Mouse (Mus musculus) erythroid progenitor cell, adult 5-6 weeks (primary cell): Measurements from ENCODE around the gene Rtn4rl2. TPM values are rescaled to one million over a fixed set of nuclear protein-coding genes. Genes with fewer than 3 reads are reported as not detected.

Experiments
- ATAC-seq: replicated peaks from 2 replicates; pipeline ENCODE4 v1.8.0; 2016; ENCODE audit warnings: moderate number of reproducible peaks, mild to moderate bottlenecking, moderate TSS enrichment, inconsistent platforms; ENCODE audit not compliant: poor library complexity, low FRiP score, severe bottlenecking
- total RNA-seq, 2 experiments: library from RNA; stranded (forward) in 1 of 2; stranded (reverse) in 1 of 2; fragments of 150-400 nt in 1 of 2; fragments of 186-747, 209-891 nt in 1 of 2; gene quantifications; 2 replicates each; pipeline versions ENCODE4 v1.2.3 to v1.2.4; 2015 to 2017; ENCODE audit warnings: low replicate concordance in 2 of 2

Rtn4rl2 gene
- total RNA-seq, 2 experiments from 2014 or later = not detected

DNA sequence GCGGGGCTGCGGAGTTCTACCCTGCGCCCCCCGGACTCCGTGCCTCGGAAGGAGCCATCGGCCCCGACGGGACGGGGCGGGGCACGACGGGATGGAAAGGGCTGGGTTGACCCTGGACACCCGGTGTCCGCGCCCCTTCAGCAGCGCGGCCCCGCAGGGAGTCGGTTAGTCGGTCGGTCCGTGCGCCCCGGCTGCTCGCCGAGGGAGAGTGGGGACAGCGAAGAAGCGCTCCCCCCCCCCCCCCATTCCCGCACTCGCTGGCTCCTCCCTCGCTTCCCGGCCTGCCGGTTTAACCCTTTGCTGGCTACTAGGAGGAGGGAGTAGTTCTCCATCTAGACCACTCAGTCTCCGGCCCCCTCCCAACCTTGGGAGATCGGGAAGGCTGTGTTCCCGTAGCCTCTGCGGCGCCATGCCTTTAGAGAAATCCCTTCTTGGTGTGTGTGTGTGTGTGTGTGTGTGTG, 341 bp upstream of the Rtn4rl2 start:
- no peak for ATAC-seq

DNA sequence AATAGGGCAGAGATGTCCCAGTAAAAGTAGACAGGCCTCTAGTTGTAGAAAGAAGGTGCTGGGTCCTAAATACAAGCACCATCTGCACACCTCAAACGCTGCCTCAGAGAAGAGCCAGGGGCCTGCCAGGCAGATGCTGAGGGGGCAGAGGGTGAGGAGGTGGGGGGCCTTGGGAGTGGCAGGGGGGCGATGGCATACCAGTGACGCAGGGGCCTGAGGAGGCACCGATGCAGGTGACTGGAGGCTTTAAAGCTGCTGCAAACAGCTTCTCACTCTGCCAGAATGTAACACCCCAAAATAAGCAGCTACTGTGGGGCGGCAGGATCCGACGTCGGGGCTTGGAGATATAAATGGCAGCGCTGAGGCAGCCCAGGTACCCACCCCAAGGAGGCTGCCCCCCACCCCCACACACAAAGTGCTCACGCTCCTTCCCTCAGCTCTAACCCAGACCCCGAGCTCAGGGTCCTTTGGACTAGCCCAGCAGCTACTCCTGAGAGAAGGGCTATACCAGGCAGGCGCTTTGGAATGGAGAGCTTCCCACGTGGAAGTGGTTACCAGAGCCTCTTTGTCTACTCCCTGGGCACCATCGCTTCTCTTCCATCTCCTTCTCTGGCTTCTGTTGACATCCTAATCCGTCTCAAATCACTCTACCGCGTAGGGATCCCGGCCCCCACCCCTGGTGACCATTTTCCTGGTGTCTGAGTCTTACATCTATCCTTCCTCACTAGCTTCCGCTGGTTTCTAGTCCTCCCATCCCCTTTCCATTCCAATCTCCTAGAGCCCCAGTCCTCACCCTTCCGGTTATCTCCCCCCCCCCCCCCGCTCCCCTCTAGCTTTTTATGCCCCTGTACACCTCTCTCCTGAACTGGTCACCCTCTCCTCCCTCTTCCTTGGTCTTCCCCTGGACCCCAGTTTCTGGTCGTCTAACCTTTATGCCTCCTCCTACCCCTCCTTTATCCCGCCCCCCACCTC, 1.1 kb downstream of the Rtn4rl2 start:
- no peak for ATAC-seq

DNA sequence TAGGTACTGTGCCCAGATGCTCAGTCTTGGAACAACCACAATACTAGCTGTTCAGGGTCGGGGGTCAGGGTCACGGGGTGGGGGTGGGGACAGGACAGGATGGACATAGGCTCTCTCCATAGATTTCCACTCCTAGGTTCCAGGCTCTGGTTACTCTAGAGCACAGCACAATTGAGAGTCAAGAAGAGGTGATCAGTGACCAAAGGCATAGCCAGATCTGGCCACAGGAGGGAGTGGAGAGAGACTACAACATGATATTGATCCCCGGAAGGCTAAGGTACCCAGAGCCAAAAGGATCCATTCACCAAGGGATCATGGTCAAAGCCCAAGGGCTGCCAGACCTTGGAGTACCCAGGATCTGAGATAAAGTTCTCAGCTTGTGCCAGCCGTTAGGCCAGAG, 1.9 kb downstream of the Rtn4rl2 start:
- no peak for ATAC-seq

DNA sequence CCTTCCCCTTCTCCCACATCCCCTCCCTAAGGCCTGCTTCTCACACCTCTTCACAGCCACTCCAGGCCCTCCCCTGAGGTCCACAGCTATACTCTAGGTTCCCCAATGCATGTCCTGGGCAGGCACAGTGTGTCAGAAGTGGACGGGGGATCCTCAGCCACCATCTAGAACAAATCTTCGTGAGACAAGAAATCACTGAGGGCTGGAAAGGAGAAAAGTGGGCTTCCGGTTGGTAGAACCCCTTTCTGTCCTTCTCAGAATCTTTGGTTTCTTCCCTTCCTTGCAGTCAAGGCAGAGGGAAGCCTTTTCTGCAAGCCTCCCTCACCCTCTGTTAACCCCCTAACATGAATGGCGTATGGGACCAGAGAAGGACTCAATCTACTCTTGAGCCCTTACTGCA, 2.6 kb downstream of the Rtn4rl2 start:
- no peak for ATAC-seq

DNA sequence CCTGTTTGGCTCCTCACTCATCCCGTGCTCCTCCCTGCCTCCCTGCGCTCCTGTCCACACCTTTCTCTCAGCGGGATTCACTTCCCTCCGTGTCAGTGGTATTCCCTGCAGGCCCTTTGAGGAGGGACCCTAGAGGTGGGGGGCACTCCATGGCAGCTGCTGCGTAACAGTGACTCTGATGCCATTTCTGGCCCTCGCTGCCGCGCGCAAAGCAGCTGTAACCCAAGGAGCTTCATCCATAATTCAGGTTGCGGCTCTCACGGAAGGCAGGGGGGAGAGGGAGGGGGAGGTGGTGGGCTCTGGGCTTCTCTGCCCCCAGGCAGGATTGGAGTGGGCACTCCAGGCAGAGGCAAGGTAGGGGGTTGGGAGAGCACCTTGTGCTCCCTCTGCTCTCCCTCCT, 3.0 kb downstream of the Rtn4rl2 start:
- no peak for ATAC-seq

DNA sequence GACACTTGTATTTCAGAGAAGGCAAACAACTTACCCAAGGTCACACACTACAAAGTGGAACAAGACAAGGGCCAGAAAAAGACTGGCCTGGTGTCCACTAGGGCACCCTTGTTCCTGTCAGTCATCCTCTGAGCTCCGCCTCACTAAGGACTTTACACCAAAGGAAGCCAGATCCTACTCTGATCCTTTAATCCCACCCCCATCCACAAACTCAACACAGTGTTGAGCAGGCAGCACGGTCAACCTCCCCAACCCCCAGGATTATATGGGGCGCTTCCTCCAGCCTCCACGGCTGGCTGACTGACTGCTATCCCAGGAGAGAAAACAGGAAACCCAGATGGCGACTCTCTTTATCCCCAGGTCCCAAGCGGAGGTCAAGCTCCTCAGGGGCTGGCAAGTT, 3.4 kb downstream of the Rtn4rl2 start:
- ATAC-seq = no peak

DNA sequence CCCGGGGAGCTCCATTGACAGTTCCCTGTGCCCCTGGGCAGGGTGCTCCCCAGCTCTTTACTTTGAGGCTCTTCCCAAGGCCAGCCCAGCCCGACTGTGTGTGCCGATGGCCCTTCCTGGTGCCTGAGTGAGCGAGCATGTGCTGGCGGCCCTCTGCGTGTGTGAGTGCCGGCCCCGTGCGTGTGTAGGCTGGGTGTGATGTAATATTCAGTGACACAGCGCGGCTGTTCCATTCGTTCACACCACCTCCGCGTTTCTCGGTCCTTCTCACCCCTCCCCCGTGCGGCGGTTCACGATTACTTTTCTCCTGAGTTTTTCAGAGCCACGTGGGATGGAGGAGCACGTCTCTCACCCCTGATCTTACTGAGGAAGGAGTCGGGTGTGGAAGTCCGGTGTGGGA, 3.9 kb downstream of the Rtn4rl2 start:
- ATAC-seq = no peak

DNA sequence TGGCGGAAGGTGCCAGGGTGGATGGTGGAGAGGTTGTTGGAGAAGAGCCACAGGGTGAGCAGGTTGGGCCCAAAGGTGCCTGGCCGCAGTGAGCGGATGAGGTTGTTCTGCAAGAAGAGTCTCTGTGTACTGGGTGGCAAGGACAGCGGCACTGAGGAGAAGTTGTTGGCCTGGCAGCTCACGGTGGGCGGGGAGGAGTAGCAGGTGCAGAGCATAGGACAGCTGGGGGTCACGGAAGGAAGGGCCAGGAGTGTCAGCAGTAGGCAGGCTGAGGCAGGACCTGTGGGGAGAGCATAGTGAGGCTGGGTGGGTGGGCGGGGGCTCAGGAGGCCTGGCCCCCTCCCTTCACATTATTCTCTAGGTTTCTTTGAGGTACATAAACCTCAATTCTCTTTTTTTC, 5.9 kb downstream of the Rtn4rl2 start:
- ATAC-seq = no peak

DNA sequence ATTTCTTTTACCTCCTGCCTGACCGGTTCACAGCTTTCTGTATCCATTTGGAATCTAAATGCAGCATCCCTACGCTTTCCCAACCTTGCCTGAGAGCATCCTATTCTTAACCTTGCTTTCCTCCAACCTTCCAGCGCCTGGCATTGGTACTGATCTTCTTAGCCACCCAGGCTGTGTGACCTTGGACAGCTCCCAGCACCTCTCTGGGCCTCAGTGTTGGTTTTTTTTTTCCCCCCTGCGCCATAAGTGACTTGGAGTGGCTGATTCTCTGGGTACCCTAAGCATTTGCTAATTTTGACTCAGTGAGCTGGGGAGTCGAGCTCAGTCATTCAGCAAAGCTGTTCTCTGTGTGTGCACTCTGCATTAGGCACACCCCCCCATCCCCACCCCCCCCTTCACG, 10.7 kb downstream of the Rtn4rl2 start:
- ATAC-seq = no peak

DNA sequence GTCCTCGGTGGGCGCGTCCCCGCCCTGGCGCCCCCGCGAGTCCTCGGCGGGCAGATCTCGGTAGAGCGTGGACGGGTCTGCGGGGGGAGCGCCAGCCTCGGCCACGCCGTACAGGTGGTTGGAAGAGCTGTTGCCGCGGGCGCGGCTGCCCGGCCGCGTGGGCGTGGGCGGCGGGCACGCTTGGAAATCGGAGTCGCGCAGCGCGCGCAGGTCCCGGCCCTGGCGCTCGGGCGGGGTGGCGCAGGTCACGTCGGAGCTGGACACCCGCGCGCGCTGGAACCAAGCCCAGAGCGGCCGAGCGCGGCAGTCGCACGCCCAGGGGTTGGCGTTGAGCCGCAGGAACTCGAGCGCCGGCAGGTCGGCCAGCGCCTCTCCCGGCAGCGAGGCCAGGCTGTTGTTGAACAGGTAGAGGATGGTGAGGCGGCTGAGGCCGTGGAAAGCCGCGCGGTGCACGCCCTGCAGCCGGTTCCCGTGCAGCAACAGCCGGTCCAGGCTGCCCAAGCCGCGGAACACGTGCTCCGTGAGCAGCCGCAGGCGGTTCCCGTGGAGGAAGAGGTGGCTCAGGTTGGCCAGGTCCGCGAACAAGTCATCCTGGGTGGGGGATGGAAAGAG, 14.3 kb downstream of the Rtn4rl2 start:
- no peak for ATAC-seq

DNA sequence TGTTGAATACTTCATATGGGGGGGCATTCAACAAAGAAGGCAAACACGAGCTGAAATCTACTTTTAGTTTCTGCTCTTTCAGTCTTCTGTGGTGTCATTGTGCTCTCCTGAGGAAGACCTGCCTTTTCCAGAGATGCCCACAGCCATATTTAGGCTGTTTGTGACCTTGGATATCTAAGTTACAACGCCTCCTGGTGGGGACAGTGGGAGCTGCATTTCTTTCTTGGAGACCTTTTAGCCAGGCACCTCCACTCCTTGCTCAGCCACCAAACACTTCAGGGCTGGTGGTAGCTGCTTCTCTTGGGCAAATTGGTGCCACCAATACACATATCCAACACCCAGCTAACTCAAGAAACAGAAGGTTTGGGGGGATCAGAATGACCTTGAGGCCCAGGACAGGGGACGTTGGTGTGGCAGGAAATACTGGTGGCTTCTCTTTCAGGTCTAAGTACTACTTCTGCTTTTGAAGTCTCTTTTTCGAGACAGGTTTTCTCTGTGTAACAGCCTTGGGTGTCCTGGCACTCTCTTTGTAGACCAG, 15.8 kb downstream of the Rtn4rl2 start:
- ATAC-seq = 0 out of 2 replicates have a peak, but pooled peaks have one; percentile 39

DNA sequence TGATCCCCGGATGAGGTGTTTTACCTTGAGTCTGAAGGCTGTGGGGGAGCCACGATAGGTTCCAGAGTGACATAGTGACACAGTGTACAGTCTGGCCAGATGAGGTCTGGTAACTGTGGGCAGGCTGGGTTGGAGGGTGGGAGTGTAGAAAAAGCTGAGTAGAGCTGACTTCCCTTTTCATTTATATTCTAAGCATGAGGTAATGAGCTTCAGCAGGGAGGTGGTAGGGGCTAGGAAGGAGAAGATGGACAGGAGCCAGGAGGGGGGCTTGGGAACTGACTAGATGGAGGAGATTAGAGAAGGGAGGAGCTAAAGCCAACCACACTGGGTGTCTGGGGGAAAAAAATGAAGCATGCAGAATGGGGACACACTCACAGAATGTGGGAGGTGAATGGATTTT, 17.5 kb downstream of the Rtn4rl2 start:
- ATAC-seq = no peak

DNA sequence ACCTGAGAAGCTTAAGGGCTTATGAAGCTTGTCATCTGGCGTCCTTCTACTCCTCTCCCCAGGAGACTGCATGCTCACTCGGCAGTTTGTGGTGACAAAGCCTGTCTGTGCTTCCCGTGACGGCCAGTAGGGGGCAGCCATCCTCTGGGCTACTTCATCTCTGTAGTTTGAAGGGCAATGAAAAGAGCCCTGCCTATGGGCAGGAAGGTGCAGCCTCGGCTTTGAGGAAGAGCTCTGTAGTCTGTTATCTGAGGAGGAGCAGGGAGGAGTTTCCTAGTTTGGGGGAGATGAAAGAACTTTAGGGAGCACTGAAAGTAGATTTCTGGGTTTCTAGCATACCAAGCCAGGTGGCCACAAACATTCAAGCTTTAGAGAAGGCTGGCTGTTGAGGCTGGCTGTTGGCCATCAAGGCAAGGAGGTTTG, 18.0 kb downstream of the Rtn4rl2 start:
- peak; percentile 62 for ATAC-seq

DNA sequence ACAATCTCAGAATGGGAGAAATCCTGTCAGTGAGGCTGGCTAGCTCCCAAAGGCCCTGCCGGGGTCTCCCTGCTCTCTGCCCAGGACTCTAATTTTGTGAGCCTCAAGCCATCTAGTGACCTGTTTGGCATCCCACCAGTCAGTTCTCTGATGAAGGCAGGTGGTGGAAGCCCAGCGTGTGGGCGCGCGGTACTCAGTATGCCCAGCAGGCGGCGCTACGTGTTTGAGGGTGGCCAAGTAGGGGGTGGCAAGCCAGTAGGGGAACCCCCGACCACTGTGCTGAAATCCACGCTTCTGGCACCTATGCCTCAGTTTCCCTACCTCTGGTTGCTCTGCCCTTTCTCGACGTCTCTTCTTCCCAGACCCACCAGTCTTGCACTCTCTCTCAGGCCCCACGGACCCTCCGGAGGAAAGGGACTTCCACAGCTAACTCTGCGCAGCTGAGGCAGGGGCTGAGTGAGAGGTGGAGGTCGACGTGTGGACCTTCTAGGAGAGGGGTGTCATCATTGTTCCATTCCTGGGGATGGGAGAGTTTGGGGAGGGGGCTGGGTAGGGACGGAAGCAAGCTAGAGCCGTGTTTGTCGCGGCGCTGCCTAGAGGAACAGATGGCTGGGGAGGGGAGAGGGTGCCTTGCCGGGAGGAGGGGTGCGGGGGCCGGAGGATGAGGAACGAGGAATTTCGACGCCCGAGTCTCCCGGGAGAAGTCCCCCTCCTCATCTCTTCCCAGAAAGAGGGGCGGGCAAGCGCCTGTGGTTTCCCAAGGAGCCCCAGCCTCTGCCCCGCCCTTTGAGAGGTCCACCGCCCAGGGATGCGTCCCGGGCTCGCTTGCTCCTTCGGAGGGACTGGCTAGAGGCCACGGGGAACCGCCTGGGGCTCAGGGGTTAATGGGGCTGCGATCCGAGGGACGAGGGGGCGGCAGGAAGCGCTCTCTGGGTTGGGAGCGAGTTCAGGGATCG, 20.6 kb downstream of the Rtn4rl2 start:
- ATAC-seq = peak; percentile 23; the same call in 1 of the 2 replicates

DNA sequence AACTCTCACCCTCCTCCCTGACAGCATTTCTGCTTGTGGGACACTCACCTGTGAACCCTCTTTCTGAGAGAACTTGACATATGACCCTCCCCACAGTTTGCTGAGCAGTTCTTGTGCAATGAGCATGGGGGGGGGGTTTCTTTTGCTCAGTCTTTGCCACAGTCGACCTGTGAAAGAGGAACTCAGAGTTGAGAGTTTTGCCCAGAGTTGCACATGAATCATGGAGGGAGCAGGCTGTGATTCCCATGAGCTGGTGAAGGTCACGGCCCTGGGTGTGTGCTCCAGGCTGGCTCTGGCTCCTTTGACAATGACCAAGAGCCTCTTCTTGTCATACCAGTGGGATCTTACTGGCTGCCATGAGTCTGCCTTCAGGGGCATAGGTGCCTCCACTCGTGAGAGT, 24.3 kb downstream of the Rtn4rl2 start:
- no peak for ATAC-seq

DNA sequence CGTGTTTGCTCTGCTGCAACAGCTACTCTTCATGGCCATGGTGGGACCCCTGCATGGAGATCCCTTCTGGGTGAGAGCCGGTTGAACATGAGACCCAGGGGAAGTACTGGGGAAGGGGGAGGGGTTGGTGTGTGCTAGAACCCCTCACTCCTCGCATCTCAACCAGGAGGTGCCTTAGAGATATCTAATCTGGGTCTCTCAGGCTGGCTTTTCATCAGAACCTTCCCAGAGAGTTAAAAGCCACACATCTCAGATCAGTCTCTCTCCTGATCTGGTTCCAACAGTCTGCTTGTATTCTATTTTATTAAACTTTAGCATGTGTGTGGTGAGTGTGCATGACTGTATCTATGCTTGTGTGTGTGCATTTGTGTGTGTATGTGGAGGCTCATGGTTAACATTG, 25.1 kb downstream of the Rtn4rl2 start:
- no peak for ATAC-seq

DNA sequence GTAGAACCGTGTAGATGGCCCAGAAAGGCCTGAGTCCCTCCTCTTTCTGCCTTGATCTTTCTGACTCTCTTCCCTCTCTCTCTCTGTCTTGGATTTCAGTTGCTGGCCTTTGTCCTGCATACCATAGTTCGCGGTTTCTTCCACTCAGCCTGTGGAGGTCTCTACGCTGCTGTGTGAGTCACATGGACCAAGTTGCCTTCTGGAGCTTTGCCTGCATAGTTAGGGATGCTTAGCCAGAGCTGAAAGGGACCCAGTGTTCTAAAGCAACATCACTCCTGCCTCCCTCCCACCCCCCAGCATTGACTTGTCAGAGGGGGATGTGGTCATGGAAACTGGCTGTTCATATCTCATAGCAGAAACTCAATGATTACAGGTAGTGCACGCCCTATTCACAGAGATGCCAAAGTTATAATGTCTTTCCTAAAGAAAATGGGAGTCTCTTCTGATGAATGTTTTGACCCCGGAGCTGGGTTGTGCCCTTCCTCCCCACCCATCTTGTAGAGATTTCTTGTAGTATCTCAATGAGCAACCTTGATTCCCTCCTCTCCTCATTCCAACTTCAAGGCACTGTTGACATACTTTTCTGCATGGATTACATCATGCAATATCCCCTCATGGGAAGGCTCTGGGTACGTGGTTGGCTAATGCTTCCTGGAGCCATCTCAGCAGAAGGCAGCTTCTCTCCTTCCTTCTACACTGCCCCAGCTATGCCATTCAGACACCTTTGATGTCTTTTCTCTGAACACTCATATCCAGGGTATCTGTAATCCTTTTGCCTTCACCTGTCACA, 26.3 kb downstream of the Rtn4rl2 start:
- ATAC-seq = no peak

DNA sequence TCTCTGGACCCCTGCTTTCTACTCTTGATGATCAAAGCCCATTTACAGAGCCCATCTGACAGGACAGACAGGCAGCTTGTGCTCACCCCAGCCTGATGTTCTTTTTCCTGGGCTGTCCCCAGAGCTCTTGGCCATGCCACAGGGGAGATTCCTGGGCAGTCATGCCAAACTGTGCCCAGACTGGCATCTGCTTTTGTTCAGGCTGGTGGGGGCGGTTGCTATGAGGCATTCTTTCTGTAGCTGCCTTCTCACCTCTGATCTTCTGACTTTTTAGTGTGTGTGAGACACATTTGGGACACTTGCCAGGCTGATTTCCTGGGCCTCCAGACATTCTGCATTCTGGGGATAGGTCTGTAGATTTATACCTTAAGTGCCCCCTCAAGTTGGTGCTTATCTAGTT, 28.0 kb downstream of the Rtn4rl2 start:
- ATAC-seq = no peak

DNA sequence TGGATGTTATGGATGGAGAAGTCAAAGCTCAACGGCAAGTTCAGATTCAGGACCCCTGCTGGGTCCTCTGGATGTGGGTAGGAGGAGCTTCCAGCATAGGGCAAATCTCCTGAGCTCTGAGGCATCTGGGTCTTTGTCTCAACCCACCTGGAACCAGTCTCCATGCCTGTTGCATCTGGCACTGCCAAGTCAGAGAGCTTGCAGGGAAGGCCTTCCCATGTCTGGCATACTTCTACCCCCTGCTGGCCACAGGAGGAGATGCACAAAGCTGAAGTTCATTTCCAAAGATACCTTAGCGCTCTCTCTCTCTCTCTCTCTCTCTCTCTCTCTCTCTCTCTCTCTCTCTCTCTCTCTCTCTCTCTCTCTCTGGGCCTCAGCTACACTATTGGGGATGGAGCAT, 30.8 kb downstream of the Rtn4rl2 start:
- peak; percentile 65 for ATAC-seq
